Mouse (Mus musculus) retina, postnatal 1 day (tissue): ENCODE measurements around the gene Wnt11.

Experiments used
- DNase-seq: peaks from one replicate; pipeline ENCODE4 v3.0.0-alpha.2; 2012

Wnt11 gene

GRCm38 (mm10) chr7:98867794-98868150, 32.9 kb downstream of the Wnt11 start:
- no peak for DNase-seq

- DNase-seq = no peak
These were observed 34.2 kb downstream of the Wnt11 start for GRCm38 (mm10) chr7:98869070-98869469.

GRCm38 (mm10) chr7:98870791-98871190, 35.9 kb downstream of the Wnt11 start:
- DNase-seq = no peak

GRCm38 (mm10) chr7:98871882-98872281, 37.0 kb downstream of the Wnt11 start:
- DNase-seq = no peak

- DNase-seq = no peak
These were observed 38.4 kb downstream of the Wnt11 start for GRCm38 (mm10) chr7:98873316-98873715.

GRCm38 (mm10) chr7:98874411-98874951, 39.6 kb downstream of the Wnt11 start:
- DNase-seq = no peak

- DNase-seq = no peak
These were observed 40.6 kb downstream of the Wnt11 start for GRCm38 (mm10) chr7:98875390-98875990.

GRCm38 (mm10) chr7:98876119-98876518, 41.2 kb downstream of the Wnt11 start:
- DNase-seq = peak; percentile 51

GRCm38 (mm10) chr7:98879176-98879575, 44.3 kb downstream of the Wnt11 start:
- DNase-seq = no peak

- no peak for DNase-seq
These were observed 47.0 kb downstream of the Wnt11 start for GRCm38 (mm10) chr7:98881887-98882286.

GRCm38 (mm10) chr7:98887811-98888261, 52.9 kb downstream of the Wnt11 start:
- peak; percentile 88 for DNase-seq

- peak; percentile 65 for DNase-seq
These were observed 53.9 kb downstream of the Wnt11 start for GRCm38 (mm10) chr7:98888810-98889209.

- no peak for DNase-seq
These were observed 54.3 kb downstream of the Wnt11 start for GRCm38 (mm10) chr7:98889211-98889610.

- DNase-seq = no peak
These were observed 58.2 kb downstream of the Wnt11 start for GRCm38 (mm10) chr7:98893144-98893543.

GRCm38 (mm10) chr7:98894305-98894704, 59.4 kb downstream of the Wnt11 start:
- DNase-seq = no peak

- no peak for DNase-seq
These were observed 59.9 kb downstream of the Wnt11 start for GRCm38 (mm10) chr7:98894768-98895167.

- no peak for DNase-seq
These were observed 60.7 kb downstream of the Wnt11 start for GRCm38 (mm10) chr7:98895501-98896095.

- DNase-seq = no peak
These were observed 62.4 kb downstream of the Wnt11 start for GRCm38 (mm10) chr7:98897323-98897722.

- no peak for DNase-seq
These were observed 64.9 kb downstream of the Wnt11 start for GRCm38 (mm10) chr7:98899815-98900214.

GRCm38 (mm10) chr7:98901120-98901519, 66.2 kb downstream of the Wnt11 start:
- DNase-seq = no peak

GRCm38 (mm10) chr7:98903884-98904283, 69.0 kb downstream of the Wnt11 start:
- no peak for DNase-seq
